8 mouse cellular contexts compared by ENCODE assay signal in the genomic region with DNA sequence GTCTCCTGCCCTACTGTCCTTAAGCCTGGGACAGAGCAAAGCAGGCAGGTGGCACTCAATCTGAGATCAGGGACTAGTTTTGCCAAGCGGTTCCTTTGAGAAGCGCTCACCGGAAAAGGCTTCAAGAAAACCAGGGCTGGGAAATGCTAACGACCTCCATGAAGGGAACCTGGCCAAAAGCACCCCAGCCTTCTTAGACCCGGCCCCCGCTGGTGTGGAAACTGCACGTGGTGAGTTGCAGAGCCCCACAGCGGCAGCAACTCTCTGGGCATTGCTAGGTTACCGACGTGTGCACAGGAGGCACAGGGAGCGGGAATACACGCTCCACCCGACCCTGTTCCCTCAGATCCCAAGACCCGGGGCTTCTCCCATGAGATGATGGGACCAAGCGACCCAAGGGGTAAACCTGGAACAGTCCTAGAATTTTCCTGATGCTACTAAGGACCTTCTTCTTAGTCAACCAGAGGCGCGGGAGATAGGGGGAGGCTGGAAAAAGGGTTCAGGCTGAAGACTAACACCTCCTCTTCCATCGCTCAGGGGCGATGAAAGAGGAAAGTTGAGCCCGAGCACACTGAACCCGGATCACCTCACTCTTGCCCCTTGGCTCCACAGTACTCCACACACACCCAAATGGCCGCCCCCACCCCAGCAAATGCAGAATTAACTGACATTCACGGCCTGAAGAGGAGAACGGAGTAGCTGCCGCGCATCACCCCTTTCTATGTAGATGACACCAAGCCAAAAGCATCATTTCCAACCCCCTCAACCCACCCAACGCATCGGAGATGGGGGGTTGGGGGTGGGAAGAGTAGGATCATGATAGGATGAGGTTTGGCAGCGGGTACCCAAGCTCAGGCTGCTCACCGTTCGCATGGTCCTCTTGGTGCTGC.
A peak's percentile ranks its signal among the peaks of the same experiment; 100 is the strongest.
DNase-seq lines count a peak whose midpoint lies in the region; ATAC-seq lines count a peak whose summit lies in the region.

No protein-coding gene starts in this region.

- peak overlapping the region; percentile 2; the same call in 1 of the 2 replicates for H3K27ac ChIP-seq in lung, embryonic 16.5 days (ENCODE audit: low read length)
- H3K27ac ChIP-seq in heart, embryonic 13.5 days (replicated peaks) = no peak overlapping the region
- peak overlapping the region; percentile 48; the same call in 1 of the 2 replicates for H3K27ac ChIP-seq in stomach, embryonic 15.5 days

- peak overlapping the region; percentile 80 for H3K9ac ChIP-seq in lung, embryonic 16.5 days (ENCODE audit: low read length)
- H3K9ac ChIP-seq in heart, embryonic 13.5 days = peak overlapping the region; percentile 88
- H3K9ac ChIP-seq in stomach, embryonic 15.5 days = peak overlapping the region; percentile 16; the same call in 1 of the 2 replicates

- H3K4me1 ChIP-seq in lung, embryonic 16.5 days (replicated peaks; ENCODE audit: control insufficient read depth, insufficient read depth, low read length) = peaks cover 13% of the 10 kb centered on the region
- peaks cover 32% of the 10 kb centered on the region for H3K4me1 ChIP-seq in heart, embryonic 13.5 days
- peaks cover 10% of the 10 kb centered on the region; the same call in 1 of the 2 replicates for H3K4me1 ChIP-seq in stomach, embryonic 15.5 days

- ATAC-seq in lung, embryonic 16.5 days (ENCODE audit: low read depth) = peak; percentile 37; the same call in 1 of the 2 replicates
- no peak for ATAC-seq in heart, embryonic 13.5 days (ENCODE audit: extremely low read depth, insufficient number of reproducible peaks, low FRiP score, low TSS enrichment)
- 0 out of 2 replicates have a peak, but pooled peaks have one; percentile 20 for ATAC-seq in stomach, embryonic 15.5 days (ENCODE audit: insufficient read depth, low FRiP score, low read depth)

- 2% methylated on average over 31 of the region's 31 CpGs for WGBS in lung, embryonic 16.5 days
- 4% methylated on average over 31 of the region's 31 CpGs for WGBS in heart, embryonic 13.5 days
- WGBS in stomach, embryonic 15.5 days = 3% methylated on average over 31 of the region's 31 CpGs

- no peaks in the 10 kb centered on the region for H3K36me3 ChIP-seq in lung, embryonic 16.5 days (ENCODE audit: control insufficient read depth, insufficient read depth, low read length)
- no peaks in the 10 kb centered on the region for H3K36me3 ChIP-seq in heart, embryonic 13.5 days
- no peaks in the 10 kb centered on the region for H3K36me3 ChIP-seq in stomach, embryonic 15.5 days

- peaks cover 5% of the 10 kb centered on the region; the same call in 1 of the 2 replicates for H3K27me3 ChIP-seq in lung, embryonic 16.5 days (ENCODE audit: control insufficient read depth, insufficient read depth, low read depth, low read length)
- peaks cover 29% of the 10 kb centered on the region for H3K27me3 ChIP-seq in heart, embryonic 13.5 days (replicated peaks)
- 0 out of 2 replicates have a peak, but pooled peaks cover 3% of the 10 kb centered on the region for H3K27me3 ChIP-seq in stomach, embryonic 15.5 days (replicated peaks)

- DNase-seq in lung, adult 18-20 months = no peak
- peak; percentile 68 for DNase-seq in cerebellum, adult 9-11 months
- DNase-seq in layer of hippocampus, adult 18-20 months (ENCODE audit: low spot score in 2 of 2) = peak; percentile 62 to 74
- DNase-seq in lung, postnatal 4 days = peak; percentile 34 to 62
- DNase-seq in spleen, postnatal 14 days (ENCODE audit: low spot score in 2 of 2) = no peak

- peak overlapping the region; percentile 95 for H3K4me2 ChIP-seq in lung, embryonic 16.5 days (ENCODE audit: low read depth, low read length)
- H3K4me2 ChIP-seq in heart, embryonic 13.5 days = peak overlapping the region; percentile 89
- H3K4me2 ChIP-seq in stomach, embryonic 15.5 days = peak overlapping the region; percentile 85

- H3K9me3 ChIP-seq in lung, embryonic 16.5 days (ENCODE audit: control insufficient read depth, low read length) = no peaks in the 10 kb centered on the region
- no peaks in the 10 kb centered on the region for H3K9me3 ChIP-seq in heart, embryonic 13.5 days
- H3K9me3 ChIP-seq in stomach, embryonic 15.5 days = no peaks in the 10 kb centered on the region

- H3K4me3 ChIP-seq in lung, embryonic 16.5 days (ENCODE audit: low read length) = peak overlapping the region; percentile 68
- peak overlapping the region; percentile 63 for H3K4me3 ChIP-seq in heart, embryonic 13.5 days
- peak overlapping the region; percentile 58 for H3K4me3 ChIP-seq in stomach, embryonic 15.5 days (replicated peaks)

Comparison
In these comparisons a context has a peak if more than half of its experiments do, and no peak if none do; other contexts are left out.
1. DNase-seq: peak in cerebellum, adult 9-11 months (single experiment), layer of hippocampus, adult 18-20 months (2 of 2) and lung, postnatal 4 days (2 of 2); none in lung, adult 18-20 months (0 of 2) and spleen, postnatal 14 days (0 of 2).
2. H3K9ac ChIP-seq: peak in every context shown above with its lines; median percentile 88 in heart, embryonic 13.5 days; 80 in lung, embryonic 16.5 days; 16 in stomach, embryonic 15.5 days.
3. Peak in every context shown above with its lines, with median percentiles within 50 percentile points of each other: H3K4me2 ChIP-seq and H3K4me3 ChIP-seq.